ENCODE assay signal across 22 mouse cellular contexts in genomic region chr2:93345663-93346268, GRCm38 (mm10). TPM values are rescaled to one million over a fixed set of nuclear protein-coding genes. Genes with fewer than 3 reads are reported as not detected.
DNase-seq lines count a peak whose midpoint lies in the region; ATAC-seq and TF ChIP-seq lines count a peak whose summit lies in the region.
"Had no signal": no experiment of that assay in that cellular context is flagged by ENCODE, and none has a peak within 500 bp of the region (broad histone marks: within the 10 kb centered on the region; RNA-seq: fewer than 3 reads in every experiment).

No protein-coding gene starts in this region.

- DNase-seq in heart, adult 2 months, result no peak
- DNase-seq in kidney, adult 2 months, result no peak
- peak; percentile 29 for DNase-seq in G1E (ENCODE audit: low spot score)
- DNase-seq in liver, embryonic 13.5 days, result no peak
- DNase-seq in layer of hippocampus, adult 9-10 months (ENCODE audit: low spot score), result no peak
- no peak for DNase-seq in left cerebral cortex, postnatal 36 days (ENCODE audit: low spot score in 2 of 2)
- DNase-seq: adrenal gland, postnatal 36 days; cerebellum, adult 11-12 months; cerebellum, postnatal 14 days; embryo, embryonic 11 days; gastrocnemius, adult 2 months; kidney, adult 8-10 months; kidney, postnatal 4 days; lung, adult 2 months; lung, postnatal 4 days; spleen, adult 18-20 months; thymus, postnatal 36 days had no signal

- peak overlapping the region; percentile 36 for H3K27ac ChIP-seq in heart, adult 2 months
- no peak overlapping the region for H3K27ac ChIP-seq in heart, embryonic 11.5 days (ENCODE audit: low read depth, low read length)
- peak overlapping the region; percentile 42 for H3K27ac ChIP-seq in kidney, embryonic 15.5 days
- no peak overlapping the region for H3K27ac ChIP-seq in kidney, adult 2 months (ENCODE audit: insufficient read depth, low read depth, low read length)
- H3K27ac ChIP-seq in liver, embryonic 13.5 days, result peak overlapping the region; percentile 18; the same call in 1 of the 2 replicates
- H3K27ac ChIP-seq: embryonic facial prominence, embryonic 15.5 days; gastrocnemius, adult 2 months; midbrain, embryonic 13.5 days; neural tube, embryonic 13.5 days had no signal

- no peaks in the 10 kb centered on the region for H3K36me3 ChIP-seq in heart, adult 2 months (ENCODE audit: control insufficient read depth, insufficient read depth, low read length)
- no peaks in the 10 kb centered on the region for H3K36me3 ChIP-seq in heart, embryonic 11.5 days (ENCODE audit: control insufficient read depth, insufficient read depth, low read length)
- H3K36me3 ChIP-seq in kidney, embryonic 15.5 days, result no peaks in the 10 kb centered on the region
- H3K36me3 ChIP-seq in kidney, adult 2 months (ENCODE audit: control insufficient read depth, insufficient read depth, low read length), result no peaks in the 10 kb centered on the region
- no peaks in the 10 kb centered on the region for H3K36me3 ChIP-seq in G1E (replicated peaks)
- H3K36me3 ChIP-seq in liver, embryonic 13.5 days, result no peaks in the 10 kb centered on the region
- H3K36me3 ChIP-seq: embryonic facial prominence, embryonic 15.5 days; midbrain, embryonic 13.5 days; neural tube, embryonic 13.5 days had no signal

- no peak for TF ChIP-seq EP300 in heart, adult 2 months (IDR thresholded peaks at IDR 0.05; ENCODE audit: insufficient read depth, low read depth, low read length)

- no peak overlapping the region for H3K4me3 ChIP-seq in heart, adult 2 months
- H3K4me3 ChIP-seq in heart, embryonic 11.5 days (ENCODE audit: low read depth, low read length), result no peak overlapping the region
- no peak overlapping the region for H3K4me3 ChIP-seq in kidney, embryonic 15.5 days (replicated peaks)
- H3K4me3 ChIP-seq in kidney, adult 2 months (ENCODE audit: insufficient read depth, low read depth, low read length), result no peak overlapping the region
- peak overlapping the region; percentile 24; the same call in 1 of the 2 replicates for H3K4me3 ChIP-seq in G1E (ENCODE audit: low read depth, low read length)
- no peak overlapping the region for H3K4me3 ChIP-seq in liver, embryonic 13.5 days (replicated peaks)
- H3K4me3 ChIP-seq: embryonic facial prominence, embryonic 15.5 days; gastrocnemius, adult 2 months; midbrain, embryonic 13.5 days; neural tube, embryonic 13.5 days had no signal

- H3K9ac ChIP-seq in heart, adult 2 months (ENCODE audit: low read depth, low read length), result no peak overlapping the region
- no peak overlapping the region for H3K9ac ChIP-seq in heart, embryonic 11.5 days (ENCODE audit: low read depth, low read length)
- H3K9ac ChIP-seq in kidney, embryonic 15.5 days, result no peak overlapping the region
- 0 out of 2 replicates have a peak overlapping the region, but pooled peaks have one; percentile 31 for H3K9ac ChIP-seq in liver, embryonic 13.5 days
- H3K9ac ChIP-seq: embryonic facial prominence, embryonic 15.5 days; midbrain, embryonic 13.5 days; neural tube, embryonic 13.5 days had no signal

- no peak for TF ChIP-seq CTCF in heart, adult 2 months (IDR thresholded peaks at IDR 0.05)
- TF ChIP-seq CTCF in kidney, adult 2 months (conservative IDR thresholded peaks at IDR 0.05; ENCODE audit: insufficient read depth, insufficient read length, low read depth, low read length), result no peak
- TF ChIP-seq CTCF in G1E (IDR thresholded peaks at IDR 0.05; ENCODE audit: low read depth, low read length), result no peak

- no peak for TF ChIP-seq POLR2A in heart, adult 2 months (IDR thresholded peaks at IDR 0.05; ENCODE audit: insufficient read depth, low read depth, low read length)
- no peak for TF ChIP-seq POLR2A in kidney, adult 2 months (IDR thresholded peaks at IDR 0.05; ENCODE audit: low read depth, low read length)

- no peak for ATAC-seq in heart, embryonic 11.5 days (replicated peaks; ENCODE audit: insufficient number of reproducible peaks, low FRiP score, low TSS enrichment)
- ATAC-seq in kidney, embryonic 15.5 days (replicated peaks; ENCODE audit: low FRiP score), result no peak
- peak; percentile 60 for ATAC-seq in G1E (ENCODE audit: extremely low read depth, insufficient number of reproducible peaks, low FRiP score, poor library complexity, severe bottlenecking)
- peak; percentile 17; the same call in 1 of the 2 replicates for ATAC-seq in liver, embryonic 13.5 days (ENCODE audit: low read depth)
- ATAC-seq: midbrain, embryonic 13.5 days had no signal

- no peaks in the 10 kb centered on the region for H3K79me2 ChIP-seq in heart, adult 2 months (replicated peaks; ENCODE audit: control insufficient read depth, insufficient read depth, low read length)

- intact Hi-C loops in heart, adult 2 months (cut with DNase I), result no loop called here
- intact Hi-C loops in left cerebral cortex, postnatal 36 days (cut with DNase I), result no loop called here

- WGBS in heart, adult 2 months, result 53% methylated on average over 5 of the region's 5 CpGs
- 32% methylated on average over 5 of the region's 5 CpGs for WGBS in heart, embryonic 11.5 days (ENCODE audit: insufficient replicate concordance)
- WGBS in kidney, embryonic 15.5 days, result 38% methylated on average over 5 of the region's 5 CpGs
- WGBS in kidney, adult 2 months, result 62% methylated on average over 5 of the region's 5 CpGs
- WGBS in liver, embryonic 13.5 days (ENCODE audit: insufficient replicate concordance), result 10% methylated on average over 5 of the region's 5 CpGs

- peaks cover 8% of the 10 kb centered on the region for H3K4me1 ChIP-seq in heart, adult 2 months (ENCODE audit: control insufficient read depth, insufficient read depth, low read length)
- peaks cover 20% of the 10 kb centered on the region for H3K4me1 ChIP-seq in heart, embryonic 11.5 days (ENCODE audit: control insufficient read depth, insufficient read depth, low read length)
- H3K4me1 ChIP-seq in kidney, embryonic 15.5 days, result 0 out of 2 replicates have a peak, but pooled peaks cover 14% of the 10 kb centered on the region
- no peaks in the 10 kb centered on the region for H3K4me1 ChIP-seq in kidney, adult 2 months (ENCODE audit: control insufficient read depth, insufficient read depth, low read length)
- peaks cover 63% of the 10 kb centered on the region for H3K4me1 ChIP-seq in G1E (ENCODE audit: insufficient read depth, low read depth, low read length)
- peaks cover 32% of the 10 kb centered on the region for H3K4me1 ChIP-seq in liver, embryonic 13.5 days (replicated peaks)
- H3K4me1 ChIP-seq: embryonic facial prominence, embryonic 15.5 days; midbrain, embryonic 13.5 days had no signal

- no peak overlapping the region for H3K4me2 ChIP-seq in heart, embryonic 11.5 days
- no peak overlapping the region for H3K4me2 ChIP-seq in kidney, embryonic 15.5 days
- H3K4me2 ChIP-seq in liver, embryonic 13.5 days, result no peak overlapping the region
- H3K4me2 ChIP-seq: embryonic facial prominence, embryonic 15.5 days; midbrain, embryonic 13.5 days; neural tube, embryonic 13.5 days had no signal

- no peaks in the 10 kb centered on the region for H3K9me3 ChIP-seq in heart, embryonic 11.5 days (replicated peaks; ENCODE audit: control insufficient read depth, low read length)
- no peaks in the 10 kb centered on the region for H3K9me3 ChIP-seq in kidney, embryonic 15.5 days (replicated peaks)
- H3K9me3 ChIP-seq in G1E (replicated peaks), result no peaks in the 10 kb centered on the region
- H3K9me3 ChIP-seq in liver, embryonic 13.5 days (replicated peaks), result no peaks in the 10 kb centered on the region
- H3K9me3 ChIP-seq: embryonic facial prominence, embryonic 15.5 days; midbrain, embryonic 13.5 days; neural tube, embryonic 13.5 days had no signal

- H3K27me3 ChIP-seq in heart, adult 2 months (ENCODE audit: control insufficient read depth, insufficient read depth, low read length), result no peaks in the 10 kb centered on the region
- no peaks in the 10 kb centered on the region for H3K27me3 ChIP-seq in heart, embryonic 11.5 days (ENCODE audit: control insufficient read depth, insufficient read depth, low read length)
- H3K27me3 ChIP-seq in kidney, embryonic 15.5 days, result no peaks in the 10 kb centered on the region
- H3K27me3 ChIP-seq in kidney, adult 2 months (replicated peaks; ENCODE audit: control insufficient read depth, insufficient read depth, low read length), result no peaks in the 10 kb centered on the region
- peaks cover 7% of the 10 kb centered on the region; the same call in 1 of the 2 replicates for H3K27me3 ChIP-seq in G1E (ENCODE audit: insufficient read depth, low read length)
- no peaks in the 10 kb centered on the region for H3K27me3 ChIP-seq in liver, embryonic 13.5 days
- H3K27me3 ChIP-seq: embryonic facial prominence, embryonic 15.5 days; midbrain, embryonic 13.5 days; neural tube, embryonic 13.5 days had no signal

RNA-seq across cellular contexts. Expression of gene Tspan18, which starts 11.5 kb away (rescaled TPM):
- total RNA-seq in heart, adult 2 months (2021), result 10 to 100 TPM in 1 of 2 experiments, 1 to 10 TPM in 1; 9.4 to 16.0 TPM
- 21.3 and 23.8 TPM in 2 replicates for polyA plus RNA-seq in heart, adult 2 months (2012; rRNA removed)
- polyA plus RNA-seq in heart, embryonic 11.5 days (2014; fragmentation: Nextera tagmentation; extraction: Ambion mirVana), result 75.5 and 84.5 TPM in 2 replicates
- 41.0 and 44.8 TPM in 2 replicates for polyA plus RNA-seq in kidney, embryonic 15.5 days (2015; fragmentation: Nextera tagmentation; extraction: Ambion mirVana)
- polyA plus RNA-seq in kidney, adult 2 months (2012; rRNA removed), result 18.9 and 20.9 TPM in 2 replicates
- total RNA-seq in G1E (2014; fragmentation: Nextera tagmentation), result 9.0 and 10.6 TPM in 2 replicates
- 4.2 and 6.9 TPM in 2 replicates for total RNA-seq in G1E (2017)
- polyA plus RNA-seq in G1E (2012), result 8.5 and 10.5 TPM in 2 replicates
- 3.7 and 3.9 TPM in 2 replicates for polyA plus RNA-seq in liver, embryonic 13.5 days (2015; fragmentation: Nextera tagmentation; extraction: Ambion mirVana)
- total RNA-seq in left cerebral cortex, postnatal 36 days (2021), result 1 to 10 TPM; 2.1 TPM

Comparison
In these comparisons a context has a peak if more than half of its experiments do, and no peak if none do; other contexts are left out.
1. H3K27ac ChIP-seq: peak in heart, adult 2 months (single experiment), kidney, embryonic 15.5 days (single experiment) and liver, embryonic 13.5 days (single experiment); none in heart, embryonic 11.5 days (single experiment) and kidney, adult 2 months (single experiment).
2. ATAC-seq: peak in G1E (single experiment) and liver, embryonic 13.5 days (single experiment); none in heart, embryonic 11.5 days (single experiment) and kidney, embryonic 15.5 days (single experiment).